Mouse (Mus musculus) heart, postnatal 25 days (tissue): Measurements from ENCODE around the gene Tenm3. TPM values are rescaled to one million over a fixed set of nuclear protein-coding genes. Genes with fewer than 3 reads are reported as not detected.

Experiments used
- DNase-seq: peaks from one replicate; pipeline ENCODE4 v3.0.0; 2022; ENCODE audit warnings: low spot score
- intact Hi-C: fragments of 180-260 bp; cut with DNase I; formaldehyde crosslinking; loops from one replicate; pipeline ENCODE4 v1.15.1; 2025
- total RNA-seq, 2 experiments: library from RNA; stranded (reverse); gene quantifications; 2 replicates each; pipeline ENCODE4 v1.2.3; 2021

The Tenm3 gene
- total RNA-seq, 2 experiments from 2014 or later = 3.4 to 4.1 TPM

DNA sequence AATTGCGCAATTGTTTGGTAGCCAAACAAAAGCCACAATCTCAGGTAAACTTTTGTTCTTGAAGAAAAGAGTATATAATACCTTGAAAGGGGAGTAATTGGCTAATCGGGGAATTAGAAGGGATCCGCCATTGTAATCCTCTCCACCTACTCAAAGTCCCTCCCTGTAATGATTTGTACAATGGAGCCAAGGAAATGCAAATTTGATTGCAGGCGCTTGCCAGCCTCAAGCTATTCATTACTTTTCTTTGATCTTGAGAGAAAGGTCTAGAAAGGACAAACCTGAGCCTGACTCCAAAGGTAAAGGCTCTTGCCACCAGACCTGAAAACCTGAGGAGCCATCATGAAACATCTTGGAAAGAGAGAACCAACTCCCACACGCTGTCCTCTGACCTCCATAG, 91.8 kb downstream of the Tenm3 start:
- intact Hi-C loops = loop anchor here (5.0 kb wide), 1 partner anchor 60 kb away; no protein-coding TSS in a partner anchor
- DNase-seq = no peak

GRCm38 (mm10) chr8:48748503-48749059, 95.2 kb downstream of the Tenm3 start:
- intact Hi-C loops = no loop called here
- DNase-seq = no peak

- intact Hi-C loops = no loop called here
- DNase-seq = no peak
Measured at GRCm38 (mm10) chr8:48743912-48744311, 99.8 kb downstream of the Tenm3 start.

GRCm38 (mm10) chr8:48742741-48743140, 101.0 kb downstream of the Tenm3 start:
- DNase-seq = no peak
- intact Hi-C loops = no loop called here

- intact Hi-C loops = no loop called here
- no peak for DNase-seq
Measured at GRCm38 (mm10) chr8:48740951-48741350, 102.8 kb downstream of the Tenm3 start.

GRCm38 (mm10) chr8:48740147-48740881, 103.4 kb downstream of the Tenm3 start:
- no peak for DNase-seq
- intact Hi-C loops = no loop called here

DNA sequence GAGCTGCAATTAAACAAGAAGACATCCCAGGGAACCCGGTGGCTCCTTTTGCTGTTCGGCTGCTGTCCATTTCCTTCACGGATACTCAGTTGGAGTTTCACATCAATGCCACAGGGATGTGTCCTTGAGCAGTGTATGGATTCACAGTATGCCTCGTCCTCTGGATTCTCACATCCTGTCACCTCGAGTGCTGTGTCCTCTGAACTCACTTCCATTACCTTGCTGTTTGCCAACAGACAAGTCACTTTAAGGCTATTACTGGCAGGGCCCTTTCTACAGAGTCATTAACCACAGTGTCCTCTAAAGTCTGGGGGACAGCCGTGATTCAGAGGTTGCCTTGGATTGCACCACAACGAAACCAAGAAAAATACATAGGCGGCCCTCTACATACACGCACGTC, 110.0 kb downstream of the Tenm3 start:
- DNase-seq = no peak
- intact Hi-C loops = no loop called here

- intact Hi-C loops = no loop called here
- DNase-seq = no peak
Measured at GRCm38 (mm10) chr8:48733057-48733456, 110.7 kb downstream of the Tenm3 start.

DNA sequence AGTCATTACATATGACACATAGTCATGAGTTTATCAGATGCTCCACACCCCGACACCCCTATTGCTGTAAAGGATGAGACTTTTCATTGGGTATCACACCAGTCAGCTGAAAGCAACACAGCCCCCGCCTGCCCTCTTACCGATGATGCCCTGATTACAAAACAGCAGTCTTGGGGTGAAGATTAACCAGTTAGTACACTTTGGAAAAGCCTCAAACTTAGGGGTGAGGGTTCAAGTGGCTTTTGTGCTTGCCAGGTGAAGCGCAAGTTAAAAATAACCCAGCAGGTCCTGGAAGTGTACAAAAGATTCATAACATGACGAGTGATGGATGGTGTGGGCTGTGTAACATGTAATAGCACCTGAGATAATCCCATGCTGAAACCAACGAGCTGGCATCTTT, 113.0 kb downstream of the Tenm3 start:
- DNase-seq = no peak
- intact Hi-C loops = no loop called here

DNA sequence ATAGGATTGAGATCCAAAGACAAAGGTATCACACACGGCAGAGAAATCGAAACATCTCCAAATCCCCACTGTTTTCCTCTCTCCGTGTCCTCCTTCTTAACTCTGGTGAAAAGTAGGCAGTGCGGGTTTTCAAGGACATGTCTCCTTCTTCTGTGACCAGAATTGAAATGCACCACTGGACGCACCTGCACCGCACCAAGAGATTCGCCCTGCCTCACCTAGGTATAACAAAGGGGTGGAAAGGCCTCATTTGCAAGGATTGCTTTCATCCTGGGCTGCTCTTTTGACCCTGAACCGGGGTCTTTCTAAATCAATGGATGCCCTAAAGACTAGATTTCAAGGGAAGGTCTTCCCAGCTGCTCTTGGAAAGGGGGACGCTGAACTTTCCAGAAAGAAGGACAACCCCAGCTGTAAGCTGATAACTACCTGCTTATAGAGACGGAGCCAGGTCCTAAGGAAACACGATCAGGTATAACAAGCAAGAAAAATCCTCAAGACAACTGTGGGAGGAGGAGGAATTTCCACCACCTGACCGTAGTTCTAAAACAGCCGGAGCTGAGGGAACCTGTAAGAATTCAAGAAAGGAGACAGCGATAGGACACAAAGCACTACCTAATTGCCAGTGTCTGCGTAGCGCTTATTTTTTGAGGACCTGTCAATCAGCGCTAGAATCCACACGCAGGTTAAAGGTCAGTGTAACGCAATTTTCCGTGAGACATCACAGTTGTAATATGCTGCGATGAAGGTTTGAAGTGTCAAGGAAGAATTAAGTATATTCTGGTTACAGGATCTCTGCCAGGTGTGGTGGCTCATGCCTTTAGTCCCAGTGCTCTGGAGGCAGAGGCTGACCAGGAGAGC, 114.7 kb downstream of the Tenm3 start:
- no peak for DNase-seq
- intact Hi-C loops = no loop called here

- DNase-seq = no peak
- intact Hi-C loops = no loop called here
Measured at GRCm38 (mm10) chr8:48728006-48728405, 115.7 kb downstream of the Tenm3 start.

DNA sequence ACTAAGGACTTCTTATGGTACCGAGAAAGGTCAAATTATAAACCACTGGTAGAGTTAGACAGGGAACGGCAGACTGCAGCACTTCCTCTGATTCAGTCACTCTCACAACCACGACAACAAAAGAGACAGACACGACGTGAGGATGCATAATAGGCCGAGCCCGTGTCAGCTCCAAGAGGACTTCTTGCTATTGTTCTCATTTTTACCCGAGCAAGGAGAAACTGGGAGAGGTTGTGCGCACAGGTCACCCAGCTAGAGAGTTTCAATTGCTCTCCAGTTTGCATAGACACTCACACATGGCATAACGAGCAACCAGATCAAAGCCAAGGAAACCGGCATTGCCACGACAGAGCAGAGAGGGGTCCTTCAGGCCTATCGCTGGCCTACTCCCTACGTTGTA, 121.0 kb downstream of the Tenm3 start:
- intact Hi-C loops = no loop called here

DNA sequence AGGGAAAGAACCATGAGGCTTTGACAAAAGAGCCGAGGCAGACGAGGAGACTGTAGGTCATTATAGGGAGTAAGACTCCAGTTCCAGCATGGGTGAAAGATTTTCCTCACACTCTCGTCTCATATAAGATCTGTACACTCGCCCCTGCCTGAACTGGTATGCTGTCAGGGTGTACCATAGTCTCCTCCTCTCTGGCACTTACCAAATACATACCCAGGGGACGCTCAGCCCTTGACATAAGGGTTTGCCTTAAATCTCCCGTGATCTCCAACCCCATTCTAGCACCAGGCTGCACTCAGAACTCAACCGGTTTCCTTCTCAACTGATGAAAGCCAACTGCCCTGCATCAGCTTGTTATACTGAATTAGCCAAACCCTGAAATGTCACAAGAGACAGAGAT, 121.4 kb downstream of the Tenm3 start:
- no peak for DNase-seq
- intact Hi-C loops = no loop called here

More for the DNA sequence above, 121.0 kb downstream of the Tenm3 start:
- DNase-seq = no peak

GRCm38 (mm10) chr8:48721376-48721775, 122.4 kb downstream of the Tenm3 start:
- no peak for DNase-seq
- intact Hi-C loops = no loop called here

DNA sequence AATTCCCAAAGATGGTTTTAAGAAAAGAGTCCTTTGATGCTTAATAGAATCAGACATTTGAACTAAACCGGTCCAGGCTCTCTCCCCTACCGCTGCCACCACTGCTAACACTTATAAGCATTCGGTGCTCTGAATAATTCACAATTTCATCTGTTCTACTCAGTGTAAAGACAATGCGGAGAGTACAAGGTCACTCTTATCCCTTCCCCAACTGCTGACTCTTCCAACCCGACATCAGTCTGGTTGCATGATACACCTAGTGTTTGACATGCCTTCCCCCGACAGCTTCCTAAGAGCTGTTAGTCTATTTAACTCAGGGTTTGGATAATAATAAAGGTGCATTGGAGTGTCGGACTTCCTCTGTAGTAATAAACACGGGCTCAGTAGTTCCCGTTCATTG, 128.1 kb downstream of the Tenm3 start:
- no peak for DNase-seq
- intact Hi-C loops = no loop called here

DNA sequence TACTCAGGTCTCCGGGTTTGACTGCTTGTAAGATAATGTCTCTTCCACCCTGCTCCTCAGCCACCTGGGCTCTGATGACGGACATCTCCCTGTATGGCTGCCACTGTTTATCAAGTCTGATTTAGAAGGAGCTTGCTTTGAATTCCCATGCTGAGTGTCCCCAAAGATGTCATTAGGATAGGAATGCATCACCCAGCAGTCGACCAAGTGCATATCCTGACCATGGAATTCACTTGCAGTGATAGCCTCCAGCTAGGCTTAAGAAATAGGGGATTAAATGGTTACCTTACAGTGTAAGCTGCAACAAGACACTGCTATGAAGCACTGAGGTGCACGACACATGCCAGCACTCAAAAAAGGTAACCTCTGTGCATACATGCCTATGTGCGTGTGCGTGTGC, 137.1 kb downstream of the Tenm3 start:
- intact Hi-C loops = no loop called here
- DNase-seq = no peak

DNA sequence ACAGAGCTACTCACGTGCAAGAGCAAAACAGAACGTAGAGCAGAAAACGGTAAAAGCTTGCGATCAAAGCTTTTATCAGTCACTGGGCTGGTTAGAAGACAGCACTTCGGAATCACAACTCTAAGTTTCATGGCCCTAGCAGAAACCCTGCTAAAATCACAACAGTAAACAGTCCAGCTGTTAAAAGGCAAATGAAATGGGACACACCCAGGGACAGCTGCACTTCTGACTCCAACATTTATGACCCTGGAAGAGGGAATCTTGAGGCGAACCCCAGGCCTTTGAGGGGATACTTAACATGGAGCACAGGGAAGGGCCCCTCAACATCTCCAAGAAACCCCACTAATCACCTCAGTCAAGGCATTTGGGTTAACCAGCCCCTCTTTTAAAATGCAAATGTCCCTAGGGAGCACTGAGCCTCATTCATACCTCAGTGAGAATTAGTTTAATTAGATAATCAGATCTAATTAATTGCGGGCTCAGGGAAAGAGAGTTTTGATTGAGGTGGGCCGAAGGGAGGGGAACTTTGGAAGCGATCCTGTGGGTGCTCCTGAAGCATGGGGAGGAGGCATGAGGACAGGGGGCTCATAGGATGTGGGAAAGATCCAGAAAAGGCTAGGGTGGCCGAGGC, 138.8 kb downstream of the Tenm3 start:
- no peak for DNase-seq
- intact Hi-C loops = no loop called here

- intact Hi-C loops = no loop called here
- peak; percentile 18 for DNase-seq
Measured at GRCm38 (mm10) chr8:48704485-48704884, 139.3 kb downstream of the Tenm3 start.

GRCm38 (mm10) chr8:48690665-48691395, 152.9 kb downstream of the Tenm3 start:
- no peak for DNase-seq
- intact Hi-C loops = loop anchor here (5.0 kb wide), 1 partner anchor 61 kb away; no protein-coding TSS in a partner anchor

GRCm38 (mm10) chr8:48688706-48689105, 155.0 kb downstream of the Tenm3 start:
- intact Hi-C loops = no loop called here
- DNase-seq = no peak
